In the genomic region with DNA sequence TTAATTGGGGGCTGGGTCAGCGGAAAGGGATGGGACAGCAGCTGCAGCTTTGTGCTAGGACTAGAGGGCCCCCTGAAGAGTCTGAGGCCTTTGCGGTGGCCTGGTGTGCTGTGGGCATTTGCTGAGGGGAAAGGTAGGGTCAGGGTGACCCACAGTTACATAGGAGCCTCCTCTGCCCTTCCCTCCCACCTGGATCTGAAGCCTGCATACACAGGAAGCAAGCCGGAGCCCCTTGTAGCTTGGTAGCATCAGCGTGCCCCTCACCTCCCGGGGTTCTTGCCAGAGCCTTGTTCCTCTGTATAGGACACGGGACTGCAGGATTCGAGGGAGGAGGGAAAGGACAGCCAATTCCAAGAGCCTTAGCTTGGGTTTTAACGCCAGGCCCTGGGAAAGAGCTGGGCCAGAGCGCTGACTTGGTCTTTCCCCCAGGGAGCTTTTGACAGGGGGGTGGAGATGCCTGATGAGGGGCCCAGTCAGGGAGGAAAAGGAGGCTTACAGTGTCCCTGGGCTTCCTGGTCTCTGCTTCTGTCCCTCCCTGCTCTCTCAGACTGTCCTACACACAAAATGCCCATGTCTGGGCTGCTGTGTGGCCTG, we compare ENCODE assay signal across 8 mouse cellular contexts. TPM values are rescaled to one million over a fixed set of nuclear protein-coding genes. Genes with fewer than 3 reads are reported as not detected.
DNase-seq lines count a peak whose midpoint lies in the region; ATAC-seq and TF ChIP-seq lines count a peak whose summit lies in the region.

No protein-coding gene starts in this region.

- peak overlapping the region; percentile 88 for H3K4me2 ChIP-seq in forebrain, embryonic 11.5 days (ENCODE audit: low read depth, low read length, severe bottlenecking)
- H3K4me2 ChIP-seq in hindbrain, embryonic 16.5 days (ENCODE audit: low read length) = peak overlapping the region; percentile 99
- peak overlapping the region; percentile 74 for H3K4me2 ChIP-seq in myocyte (ENCODE audit: low read depth)

- H3K9ac ChIP-seq in heart, adult 2 months (ENCODE audit: low read depth, low read length) = no peak overlapping the region
- peak overlapping the region; percentile 85 for H3K9ac ChIP-seq in forebrain, embryonic 11.5 days (ENCODE audit: low read length)
- peak overlapping the region; percentile 41; the same call in 1 of the 2 replicates for H3K9ac ChIP-seq in hindbrain, embryonic 16.5 days (ENCODE audit: low read depth, low read length)

- H3K9me3 ChIP-seq in forebrain, embryonic 11.5 days (ENCODE audit: control insufficient read depth, low read length) = no peaks in the 10 kb centered on the region
- no peaks in the 10 kb centered on the region for H3K9me3 ChIP-seq in hindbrain, embryonic 16.5 days (ENCODE audit: control insufficient read depth, low read length)

- no peak for ATAC-seq in forebrain, embryonic 11.5 days (replicated peaks; ENCODE audit: low FRiP score)
- ATAC-seq in hindbrain, embryonic 16.5 days = no peak
- no peak for ATAC-seq in frontal cortex, adult (ENCODE audit: low TSS enrichment)

- no peak for TF ChIP-seq CTCF in heart, adult 2 months (IDR thresholded peaks at IDR 0.05)

- TF ChIP-seq EP300 in heart, adult 2 months (IDR thresholded peaks at IDR 0.05; ENCODE audit: insufficient read depth, low read depth, low read length) = no peak

- 31% methylated on average over 9 of the region's 9 CpGs for WGBS in heart, adult 2 months
- WGBS in forebrain, embryonic 11.5 days = 3% methylated on average over 9 of the region's 9 CpGs
- WGBS in hindbrain, embryonic 16.5 days = 3% methylated on average over 9 of the region's 9 CpGs

- H3K79me2 ChIP-seq in heart, adult 2 months (replicated peaks; ENCODE audit: control insufficient read depth, insufficient read depth, low read length) = no peaks in the 10 kb centered on the region
- peaks cover 57% of the 10 kb centered on the region for H3K79me2 ChIP-seq in myocyte (ENCODE audit: control insufficient read depth, insufficient read depth)

- peak overlapping the region; percentile 16; the same call in 1 of the 2 replicates for H3K4me3 ChIP-seq in heart, adult 2 months
- peak overlapping the region; percentile 65 for H3K4me3 ChIP-seq in forebrain, embryonic 11.5 days (ENCODE audit: low read depth, low read length)
- peak overlapping the region; percentile 57 for H3K4me3 ChIP-seq in hindbrain, embryonic 16.5 days (ENCODE audit: low read length)
- H3K4me3 ChIP-seq in myocyte = peak overlapping the region; percentile 57

- peaks cover 7% of the 10 kb centered on the region for H3K4me1 ChIP-seq in heart, adult 2 months (ENCODE audit: control insufficient read depth, insufficient read depth, low read length)
- peaks cover 6% of the 10 kb centered on the region for H3K4me1 ChIP-seq in forebrain, embryonic 11.5 days (replicated peaks; ENCODE audit: control insufficient read depth, insufficient read depth, low read length)
- H3K4me1 ChIP-seq in hindbrain, embryonic 16.5 days (ENCODE audit: control insufficient read depth, insufficient read depth, low read depth, low read length) = peaks cover 20% of the 10 kb centered on the region

- TF ChIP-seq POLR2A in heart, adult 2 months (IDR thresholded peaks at IDR 0.05; ENCODE audit: insufficient read depth, low read depth, low read length) = no peak
- no peak for TF ChIP-seq POLR2A in myocyte (IDR thresholded peaks at IDR 0.05; ENCODE audit: insufficient read length, low read depth)

- peak overlapping the region; percentile 31 for H3K27ac ChIP-seq in heart, adult 2 months
- no peak overlapping the region; the same call in 1 of the 2 replicates for H3K27ac ChIP-seq in forebrain, embryonic 11.5 days (ENCODE audit: low read depth, low read length)
- no peak overlapping the region for H3K27ac ChIP-seq in hindbrain, embryonic 16.5 days (ENCODE audit: low read depth, low read length)

- no peak overlapping the region for H3ac ChIP-seq in myocyte (ENCODE audit: control insufficient read depth, insufficient read length)

- DNase-seq in heart, adult 2 months = peak in 1 of 2 experiments; percentile 51
- no peak for DNase-seq in heart, postnatal 36 days
- DNase-seq in forebrain, embryonic 11.5 days (ENCODE audit: low spot score) = peak; percentile 64
- DNase-seq in left cerebral cortex, adult 11 months (ENCODE audit: low spot score) = no peak
- DNase-seq in cerebellum, adult 18-20 months = no peak

- H3K36me3 ChIP-seq in heart, adult 2 months (ENCODE audit: control insufficient read depth, insufficient read depth, low read length) = no peaks in the 10 kb centered on the region
- H3K36me3 ChIP-seq in forebrain, embryonic 11.5 days (ENCODE audit: control insufficient read depth, insufficient read depth, low read length) = no peaks in the 10 kb centered on the region; the same call in 1 of the 2 replicates
- no peaks in the 10 kb centered on the region for H3K36me3 ChIP-seq in hindbrain, embryonic 16.5 days (ENCODE audit: control insufficient read depth, insufficient read depth, low read length)
- H3K36me3 ChIP-seq in myocyte (ENCODE audit: control insufficient read depth, insufficient read depth) = peaks cover 11% of the 10 kb centered on the region

- intact Hi-C loops in heart, adult 2 months (cut with DNase I) = no loop called here
- intact Hi-C loops in heart, postnatal 36 days (cut with DNase I) = loop anchor here (2.0 kb wide), 1 partner anchor 19 kb away; no protein-coding TSS in a partner anchor

- H3K27me3 ChIP-seq in heart, adult 2 months (ENCODE audit: control insufficient read depth, insufficient read depth, low read length) = 0 out of 2 replicates have a peak, but pooled peaks cover 5% of the 10 kb centered on the region
- no peaks in the 10 kb centered on the region for H3K27me3 ChIP-seq in forebrain, embryonic 11.5 days (ENCODE audit: control insufficient read depth, insufficient read depth, low read length)
- peaks cover 5% of the 10 kb centered on the region for H3K27me3 ChIP-seq in hindbrain, embryonic 16.5 days (replicated peaks; ENCODE audit: control insufficient read depth, insufficient read depth, low read length)
- no peaks in the 10 kb centered on the region for H3K27me3 ChIP-seq in myocyte (ENCODE audit: control insufficient read depth, insufficient read depth, insufficient read length)

TF ChIP-seq in myocyte, 11 proteins besides CTCF, POLR2A, EP300 and RAD21:
- no peak for TF ChIP-seq MYOG (IDR thresholded peaks at IDR 0.05; ENCODE audit: control insufficient read depth in 1 of 3, insufficient read depth in 1 of 3, insufficient read length in 2 of 3, low read depth in 2 of 3)
- no peak for TF ChIP-seq MYOD1 (IDR thresholded peaks at IDR 0.05; ENCODE audit: control insufficient read depth in 1 of 3, insufficient read length in 2 of 3, low read depth in 2 of 3)
- TF ChIP-seq CEBPB (IDR thresholded peaks at IDR 0.05; ENCODE audit: insufficient read depth, poor library complexity, severe bottlenecking) = no peak
- no peak for TF ChIP-seq USF1 (IDR thresholded peaks at IDR 0.05; ENCODE audit: low read depth)
- TF ChIP-seq TCF12 (IDR thresholded peaks at IDR 0.05; ENCODE audit: insufficient read depth, poor library complexity, severe bottlenecking) = no peak
- TF ChIP-seq SRF (IDR thresholded peaks at IDR 0.05; ENCODE audit: control insufficient read depth, insufficient read length, low read depth) = no peak
- TF ChIP-seq TCF3 (IDR thresholded peaks at IDR 0.05; ENCODE audit: insufficient read length, low read depth) = no peak
- TF ChIP-seq POLR2AphosphoS2 (IDR thresholded peaks at IDR 0.05; ENCODE audit: insufficient read length, low read depth) = no peak

RNA-seq across cellular contexts. Expression of a gene that starts 1.6 kb away (rescaled TPM):
- total RNA-seq in heart, adult 2 months (2021) = 10 to 100 TPM; 13.9 to 17.5 TPM
- polyA plus RNA-seq in heart, adult 2 months (2012; rRNA removed) = 11.2 and 14.5 TPM in 2 replicates
- 10 to 100 TPM; 18.4 to 20.3 TPM for total RNA-seq in heart, postnatal 36 days (2021)
- 11.4 and 11.9 TPM in 2 replicates for polyA plus RNA-seq in forebrain, embryonic 11.5 days (2014; fragmentation: Nextera tagmentation; extraction: Ambion mirVana)
- polyA plus RNA-seq in hindbrain, embryonic 16.5 days (2015; fragmentation: Nextera tagmentation; extraction: Ambion mirVana) = 4.9 and 7.4 TPM in 2 replicates
- polyA plus RNA-seq in myocyte (2012; fragmentation: generic; extraction: Trizol) = 47.7 TPM
